8 mouse cellular contexts compared by ENCODE assay signal in the genomic region with DNA sequence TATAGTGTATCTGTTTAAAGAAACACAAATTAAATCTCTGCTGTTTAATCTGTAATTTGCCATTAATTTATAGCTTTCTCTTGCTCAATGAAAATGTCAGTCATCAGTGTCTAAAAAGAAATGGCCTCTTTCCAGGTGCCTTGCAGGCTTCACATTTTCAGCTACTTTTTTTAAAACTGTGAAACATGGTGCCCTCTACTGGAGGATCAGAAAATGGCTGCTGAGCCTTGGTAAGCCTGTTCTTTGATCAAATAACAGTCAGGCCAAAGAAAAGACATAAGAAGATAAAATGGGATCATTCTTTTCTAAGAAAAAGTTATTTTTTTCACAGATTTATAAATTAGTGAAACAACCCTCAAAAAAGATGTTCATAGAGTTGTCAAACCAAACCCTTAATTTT.
DNase-seq lines count a peak whose midpoint lies in the region; ATAC-seq and TF ChIP-seq lines count a peak whose summit lies in the region.
"Had no signal": no experiment of that assay in that cellular context is flagged by ENCODE, and none has a peak within 500 bp of the region (broad histone marks: within the 10 kb centered on the region; RNA-seq: fewer than 3 reads in every experiment).

No protein-coding gene starts in this region.

- H3K9ac ChIP-seq in liver, embryonic 12.5 days: no peak overlapping the region

- peak; percentile 94 for TF ChIP-seq CTCF in layer of hippocampus, adult 2 months (conservative IDR thresholded peaks at IDR 0.05)

- no peak overlapping the region for H3K27ac ChIP-seq in liver, embryonic 12.5 days
- H3K27ac ChIP-seq in layer of hippocampus, adult 2 months: no peak overlapping the region

- no peak for ATAC-seq in liver, embryonic 12.5 days
- ATAC-seq in megakaryocyte, adult 5-6 weeks (ENCODE audit: poor library complexity, severe bottlenecking): peak; percentile 81
- ATAC-seq in erythroblast, adult 5-6 weeks (replicated peaks; ENCODE audit: low FRiP score, poor library complexity, severe bottlenecking): no peak

- H3K4me3 ChIP-seq in liver, embryonic 12.5 days: no peak overlapping the region
- no peak overlapping the region for H3K4me3 ChIP-seq in layer of hippocampus, adult 2 months
- H3K4me3 ChIP-seq: megakaryocyte, embryonic 14.5 days had no signal

- no peak overlapping the region for H3K4me2 ChIP-seq in liver, embryonic 12.5 days

- no peaks in the 10 kb centered on the region for H3K4me1 ChIP-seq in liver, embryonic 12.5 days
- H3K4me1 ChIP-seq: megakaryocyte, embryonic 14.5 days had no signal

- H3K9me3 ChIP-seq in liver, embryonic 12.5 days (replicated peaks): no peaks in the 10 kb centered on the region
- H3K9me3 ChIP-seq: megakaryocyte, embryonic 14.5 days had no signal

- no peaks in the 10 kb centered on the region for H3K36me3 ChIP-seq in liver, embryonic 12.5 days

- no peaks in the 10 kb centered on the region for H3K27me3 ChIP-seq in liver, embryonic 12.5 days (replicated peaks)
- H3K27me3 ChIP-seq: megakaryocyte, embryonic 14.5 days had no signal

- peak; percentile 4 for DNase-seq in liver
- peak; percentile 68 for DNase-seq in ZHBTc4 (ENCODE audit: low read depth, low spot score)
- peak; percentile 67 for DNase-seq in embryo, embryonic 11 days
- peak; percentile 58 to 74 for DNase-seq in layer of hippocampus, adult 2 months (ENCODE audit: low spot score in 2 of 2)

Comparison
In these comparisons a context has a peak if more than half of its experiments do, and no peak if none do; other contexts are left out.
1. DNase-seq: peak in every context shown above with its lines; median percentile 68 in ZHBTc4; 67 in embryo, embryonic 11 days; 66 in layer of hippocampus, adult 2 months; 4 in liver.